Mouse (Mus musculus): ENCODE measurements around the gene Dus4l. TPM values are rescaled to one million over a fixed set of nuclear protein-coding genes. Genes with fewer than 3 reads are reported as not detected.

The Dus4l gene
- total and polyA plus RNA-seq, 3 experiments: 16.1 to 32.8 (median 23.2) TPM

DNA sequence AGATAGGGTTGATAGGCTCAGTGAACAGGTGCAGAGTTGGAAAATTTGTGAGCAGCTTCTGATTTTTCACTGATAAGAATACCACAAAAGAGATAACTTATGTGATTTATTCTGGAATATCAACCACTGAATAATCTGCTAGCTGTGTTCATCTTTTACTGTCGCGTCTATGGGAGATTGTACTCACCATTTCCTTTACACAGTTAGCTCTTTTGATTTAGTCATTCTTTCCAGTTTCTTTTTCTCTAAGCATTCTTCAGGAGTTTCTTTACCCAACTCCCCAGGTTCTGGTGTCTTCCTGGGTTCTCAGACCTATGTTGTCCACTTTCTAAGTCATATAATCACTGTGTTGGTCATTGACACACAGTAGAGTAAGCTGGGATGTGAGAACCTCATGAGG lies 2.2 kb upstream of the Dus4l start:
- no peak for DNase-seq (ENCODE audit: extremely low read depth)
- Histone ChIP-seq H3K36me3 (replicated peaks in 1 of 2; ENCODE audit: control insufficient read depth in 1 of 2, insufficient read depth in 1 of 2, low read length in 1 of 2) (peaks cover 0 to 18% of the 10 kb centered on the region in 2 experiments), H3K4me3 (replicated peaks in 1 of 3; ENCODE audit: low read depth in 2 of 3, low read length in 2 of 3, poor library complexity in 1 of 3) (no peak overlapping the region), H3K4me2 (ENCODE audit: insufficient read depth, low read depth, poor library complexity, severe bottlenecking) (no peak overlapping the region), H3K9me3 (replicated peaks; ENCODE audit: low read length) (no peaks in the 10 kb centered on the region), H3K4me1 (ENCODE audit: control insufficient read depth in 1 of 2, insufficient read depth in 2 of 2) (peaks cover 0 to 22% of the 10 kb centered on the region in 2 experiments; a peak in 2 of 4 replicates), H3K79me2 (replicated peaks; ENCODE audit: control insufficient read depth, extremely low read depth, insufficient read depth, poor library complexity, severe bottlenecking) (peaks cover 8% of the 10 kb centered on the region), H3K27me3 (replicated peaks) (no peaks in the 10 kb centered on the region), H3K9ac (ENCODE audit: insufficient read depth, low read depth) (no peak overlapping the region), H3K27ac (ENCODE audit: insufficient read depth, low read depth) (no peak overlapping the region)
- in situ Hi-C loops (cut with MboI; ENCODE audit: low pct_ligation_motif_present, low pct_unique_long_range_greater_than_20kb, low sequenced_read_pairs) (no loop called here), dilution Hi-C loops (cut with MboI; ENCODE audit: extremely low pct_ligation_motif_present, extremely low pct_unique_long_range_greater_than_20kb, low sequenced_read_pairs) (no loop called here)
- 0 out of 2 replicates have a peak, but pooled peaks have one; percentile 9 for TF ChIP-seq IRF4 (IDR thresholded peaks at IDR 0.05; ENCODE audit: low read depth, low read length)
- peak; percentile 53 for TF ChIP-seq EP300 (IDR thresholded peaks at IDR 0.05; ENCODE audit: low read length)
- TF ChIP-seq TBP (conservative IDR thresholded peaks at IDR 0.05; ENCODE audit: low read depth, low read length): no peak
- peak; percentile 56 for TF ChIP-seq JUND (conservative IDR thresholded peaks at IDR 0.05; ENCODE audit: low read depth, low read length)

DNA sequence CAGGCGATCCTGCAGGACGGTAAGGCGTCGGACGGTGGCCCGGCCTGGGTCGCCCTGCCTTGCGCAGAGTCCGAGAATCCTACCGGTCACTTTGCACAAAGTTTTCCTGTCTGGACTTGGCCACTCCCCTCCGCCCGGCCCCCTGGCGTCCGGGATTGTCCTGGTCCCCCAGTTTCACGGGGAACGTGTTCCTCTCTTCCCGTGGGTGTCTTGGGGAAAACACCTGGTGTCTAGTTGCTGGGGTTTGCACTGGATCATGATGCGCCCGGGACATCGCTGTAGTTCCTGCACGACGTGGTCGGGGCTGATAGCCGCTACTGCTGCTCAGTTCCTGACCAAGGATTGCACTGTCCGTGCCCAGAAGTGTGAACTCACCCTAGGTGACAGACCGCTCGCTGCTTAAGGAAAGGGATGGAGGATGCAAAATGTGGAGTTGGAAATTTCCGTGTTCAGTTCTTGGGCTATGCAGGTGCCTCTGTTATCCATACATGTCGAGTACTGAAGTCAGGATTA lies 395 bp upstream of the Dus4l start:
- in situ Hi-C loops (cut with MboI; ENCODE audit: low pct_ligation_motif_present, low pct_unique_long_range_greater_than_20kb, low sequenced_read_pairs): no loop called here
- H3K9ac ChIP-seq (ENCODE audit: insufficient read depth, low read depth): peak overlapping the region; percentile 60
- peak overlapping the region; percentile 48 for H3K4me2 ChIP-seq (ENCODE audit: insufficient read depth, low read depth, poor library complexity, severe bottlenecking)
- H3K4me3 ChIP-seq (replicated peaks in 1 of 3; ENCODE audit: low read depth in 2 of 3, low read length in 2 of 3, poor library complexity in 1 of 3): peak overlapping the region; percentile 65 to 97 (median 78)
- DNase-seq (ENCODE audit: extremely low read depth): no peak
- TF ChIP-seq JUN (IDR thresholded peaks at IDR 0.05; ENCODE audit: insufficient read depth, low read depth, low read length) (no peak), CTCF (conservative IDR thresholded peaks at IDR 0.05 in 1 of 2, IDR thresholded peaks at IDR 0.05 in 1 of 2; ENCODE audit: low read depth in 2 of 2, low read length in 2 of 2) (peak in 1 of 2 experiments; percentile 17; a peak in 2 of 4 replicates), POLR2A (IDR thresholded peaks at IDR 0.05; ENCODE audit: low read depth, low read length) (peak; percentile 56; the same call in 1 of the 2 replicates)
- peaks cover 0 to 27% of the 10 kb centered on the region in 2 experiments; a peak in 2 of 4 replicates for H3K4me1 ChIP-seq (ENCODE audit: control insufficient read depth in 1 of 2, insufficient read depth in 2 of 2)
- H3K79me2 ChIP-seq (replicated peaks; ENCODE audit: control insufficient read depth, extremely low read depth, insufficient read depth, poor library complexity, severe bottlenecking): peaks cover 8% of the 10 kb centered on the region
- H3K27ac ChIP-seq (ENCODE audit: insufficient read depth, low read depth): peak overlapping the region; percentile 24
- dilution Hi-C loops (cut with MboI; ENCODE audit: extremely low pct_ligation_motif_present, extremely low pct_unique_long_range_greater_than_20kb, low sequenced_read_pairs): no loop called here
- H3K9me3 ChIP-seq (replicated peaks; ENCODE audit: low read length): no peaks in the 10 kb centered on the region
- peaks cover 0 to 22% of the 10 kb centered on the region in 2 experiments for H3K36me3 ChIP-seq (replicated peaks in 1 of 2; ENCODE audit: control insufficient read depth in 1 of 2, insufficient read depth in 1 of 2, low read length in 1 of 2)
- no peaks in the 10 kb centered on the region for H3K27me3 ChIP-seq (replicated peaks)

- in situ Hi-C loops (cut with MboI; ENCODE audit: low pct_ligation_motif_present, low pct_unique_long_range_greater_than_20kb, low sequenced_read_pairs) (no loop called here), dilution Hi-C loops (cut with MboI; ENCODE audit: extremely low pct_ligation_motif_present, extremely low pct_unique_long_range_greater_than_20kb, low sequenced_read_pairs) (no loop called here)
- DNase-seq (ENCODE audit: extremely low read depth): peak; percentile 36
- no peak for TF ChIP-seq HCFC1 (IDR thresholded peaks at IDR 0.05; ENCODE audit: low read depth, low read length)
- TF ChIP-seq USF2 (conservative IDR thresholded peaks at IDR 0.05; ENCODE audit: low read depth, low read length): no peak
- TF ChIP-seq ZC3H11A (IDR thresholded peaks at IDR 0.05; ENCODE audit: low read depth, low read length): no peak
- TF ChIP-seq ZNF384 (IDR thresholded peaks at IDR 0.05; ENCODE audit: low read depth, low read length): no peak
- H3K9me3 ChIP-seq (replicated peaks; ENCODE audit: low read length): no peaks in the 10 kb centered on the region
- H3K79me2 ChIP-seq (replicated peaks; ENCODE audit: control insufficient read depth, extremely low read depth, insufficient read depth, poor library complexity, severe bottlenecking): peaks cover 8% of the 10 kb centered on the region
- peaks cover 0 to 27% of the 10 kb centered on the region in 2 experiments; a peak in 2 of 4 replicates for H3K4me1 ChIP-seq (ENCODE audit: control insufficient read depth in 1 of 2, insufficient read depth in 2 of 2)
- peak overlapping the region; percentile 70 for H3K9ac ChIP-seq (ENCODE audit: insufficient read depth, low read depth)
- peak overlapping the region; percentile 60 for H3K4me2 ChIP-seq (ENCODE audit: insufficient read depth, low read depth, poor library complexity, severe bottlenecking)
- H3K27me3 ChIP-seq (replicated peaks): no peaks in the 10 kb centered on the region
- H3K4me3 ChIP-seq (replicated peaks in 1 of 3; ENCODE audit: low read depth in 2 of 3, low read length in 2 of 3, poor library complexity in 1 of 3): peak overlapping the region; percentile 51 to 78 (median 65)
- H3K27ac ChIP-seq (ENCODE audit: insufficient read depth, low read depth): no peak overlapping the region
- H3K36me3 ChIP-seq (replicated peaks in 1 of 2; ENCODE audit: control insufficient read depth in 1 of 2, insufficient read depth in 1 of 2, low read length in 1 of 2): peaks cover 4 to 33% of the 10 kb centered on the region in 2 experiments
Observed at GRCm38 (mm10) chr12:31653611-31654010, 1.0 kb downstream of the Dus4l start.
